Mouse (Mus musculus) hindbrain, embryonic 14.5 days (tissue): Measurements from ENCODE around the gene Ppfia1. TPM values are rescaled to one million over a fixed set of nuclear protein-coding genes. Genes with fewer than 3 reads are reported as not detected.
A peak's percentile ranks its signal among the peaks of the same experiment; 100 is the strongest.

Source experiments
- ATAC-seq: fragments of 200-750 bp; cut with Nextera tagmentation; 2 replicates; pipeline ENCODE4 v1.8.0; 2017; ENCODE audit warnings: moderate number of reproducible peaks, mild to moderate bottlenecking, moderate TSS enrichment, moderate library complexity; ENCODE audit not compliant: low FRiP score
- DNase-seq: peaks from one replicate; pipeline ENCODE4 v3.0.0-alpha.2; 2015; ENCODE audit warnings: low spot score
- H3K27ac ChIP-seq: fragments of 300-500 bp; sonication (generic); 2 replicates; pipeline ENCODE4 v1.5.1; 2014; ENCODE audit warnings: mild to moderate bottlenecking, moderate library complexity
- H3K27me3 ChIP-seq: fragments of 300-500 bp; sonication (generic); 2 replicates; pipeline ENCODE4 v1.6.1; 2014; ENCODE audit warnings: mild to moderate bottlenecking, low read length, mixed read lengths; ENCODE audit not compliant: control insufficient read depth, insufficient read depth
- H3K36me3 ChIP-seq: fragments of 300-500 bp; sonication (generic); replicated peaks from 2 replicates; pipeline ENCODE4 v1.6.1; 2014; ENCODE audit not compliant: control insufficient read depth, insufficient read depth
- H3K4me1 ChIP-seq: fragments of 300-500 bp; sonication (generic); replicated peaks from 2 replicates; pipeline ENCODE4 v1.6.1; 2014; ENCODE audit warnings: antibody characterized with exemption, low read length, mixed read lengths; ENCODE audit not compliant: control insufficient read depth, insufficient read depth
- H3K4me2 ChIP-seq: fragments of 300-500 bp; sonication (generic); replicated peaks from 2 replicates; pipeline ENCODE4 v1.6.1; 2014; ENCODE audit warnings: mild to moderate bottlenecking, moderate library complexity
- H3K4me3 ChIP-seq: fragments of 300-500 bp; sonication (generic); replicated peaks from 2 replicates; pipeline ENCODE4 v1.5.1; 2014; ENCODE audit warnings: mild to moderate bottlenecking, low read length
- H3K9ac ChIP-seq: fragments of 300-500 bp; sonication (generic); 2 replicates; pipeline ENCODE4 v1.6.1; 2014
- H3K9me3 ChIP-seq: fragments of 300-500 bp; sonication (generic); 2 replicates; pipeline ENCODE4 v1.6.1; 2016; ENCODE audit warnings: low read length; ENCODE audit not compliant: control insufficient read depth
- WGBS: fragments of 180-500 bp; shearing (Covaris S2); extraction: QIAGEN DNeasy Blood & Tissue Kit; methylation state at CpG from one replicate; pipeline ENCODE4 v1.1.7; 2014; 5-methylcytosine and 5-hydroxymethylcytosine counted together
- polyA plus RNA-seq: library from polyadenylated mRNA; unstranded; fragments of >200 nt; fragmentation: Nextera tagmentation; extraction: Ambion mirVana; gene quantifications from 2 replicates; pipeline ENCODE4 v1.2.1, GENCODE M21; 2014

The Ppfia1 gene
- polyA plus RNA-seq, 1 experiment from 2014 or later, result 26.0 TPM

GRCm38 (mm10) chr7:144479569-144479968 lies 74.0 kb downstream of the Ppfia1 start:
- H3K9ac ChIP-seq, result no peak overlapping the region
- no peak overlapping the region for H3K4me2 ChIP-seq
- no peaks in the 10 kb centered on the region for H3K27me3 ChIP-seq
- DNase-seq, result no peak
- no peaks in the 10 kb centered on the region for H3K4me1 ChIP-seq
- 91% methylated on average over 1 of the region's 1 CpGs for WGBS
- no peak overlapping the region for H3K4me3 ChIP-seq
- H3K9me3 ChIP-seq, result no peaks in the 10 kb centered on the region
- no peak overlapping the region for H3K27ac ChIP-seq
- no peak for ATAC-seq
- H3K36me3 ChIP-seq, result peaks cover 75% of the 10 kb centered on the region

- WGBS, result 95% methylated on average over 3 of the region's 3 CpGs
- Histone ChIP-seq H3K4me2 (no peak overlapping the region), H3K27me3 (no peaks in the 10 kb centered on the region), H3K4me1 (0 out of 2 replicates have a peak, but pooled peaks cover 4% of the 10 kb centered on the region), H3K36me3 (peaks cover 37% of the 10 kb centered on the region), H3K4me3 (no peak overlapping the region), H3K9ac (no peak overlapping the region), H3K27ac (no peak overlapping the region), H3K9me3 (no peaks in the 10 kb centered on the region)
- no peak for DNase-seq
- no peak for ATAC-seq
Observed at GRCm38 (mm10) chr7:144475741-144476140, 77.8 kb downstream of the Ppfia1 start.

- Histone ChIP-seq H3K9me3 (no peaks in the 10 kb centered on the region), H3K9ac (no peak overlapping the region), H3K27ac (no peak overlapping the region), H3K36me3 (peaks cover 15% of the 10 kb centered on the region), H3K4me3 (no peak overlapping the region), H3K4me2 (no peak overlapping the region), H3K27me3 (no peaks in the 10 kb centered on the region), H3K4me1 (peaks cover 18% of the 10 kb centered on the region)
- no peak for ATAC-seq
- no peak for DNase-seq
- 75% methylated on average over 4 of the region's 4 CpGs for WGBS
Observed at GRCm38 (mm10) chr7:144473486-144473885, 80.0 kb downstream of the Ppfia1 start.

- no peaks in the 10 kb centered on the region for H3K9me3 ChIP-seq
- ATAC-seq, result no peak
- peak overlapping the region; percentile 77 for H3K4me2 ChIP-seq
- H3K27ac ChIP-seq, result peak overlapping the region; percentile 76
- H3K4me3 ChIP-seq, result peak overlapping the region; percentile 87
- peaks cover 18% of the 10 kb centered on the region for H3K4me1 ChIP-seq
- H3K9ac ChIP-seq, result peak overlapping the region; percentile 95
- no peak for DNase-seq
- no peaks in the 10 kb centered on the region for H3K27me3 ChIP-seq
- WGBS, result 75% methylated on average over 2 of the region's 2 CpGs
- H3K36me3 ChIP-seq, result peaks cover under 1% of the 10 kb centered on the region; the same call in 1 of the 2 replicates
Observed at GRCm38 (mm10) chr7:144471103-144471502, 82.4 kb downstream of the Ppfia1 start.

GRCm38 (mm10) chr7:144470545-144471059 lies 82.9 kb downstream of the Ppfia1 start, which contains the start of gene Cttn:
Gene Cttn, minus strand, starts transcription at chr7:144471009.
- peak within 1 kb of the TSS; percentile 76 for H3K27ac ChIP-seq
- H3K9me3 ChIP-seq, result no peaks in the 10 kb centered on the region
- peaks cover 18% of the 10 kb centered on the region for H3K4me1 ChIP-seq
- H3K4me3 ChIP-seq, result peak within 1 kb of the TSS; percentile 87
- DNase-seq, result peak; percentile 90
- peak within 1 kb of the TSS; percentile 77 for H3K4me2 ChIP-seq
- peak; percentile 97 for ATAC-seq
- H3K36me3 ChIP-seq, result peaks cover 5% of the 10 kb centered on the region
- 1% methylated on average over 30 of the region's 30 CpGs for WGBS
- no peaks in the 10 kb centered on the region for H3K27me3 ChIP-seq
- peak within 1 kb of the TSS; percentile 95 for H3K9ac ChIP-seq

GRCm38 (mm10) chr7:144469908-144470544 lies 83.5 kb downstream of the Ppfia1 start:
- Histone ChIP-seq H3K27me3 (no peaks in the 10 kb centered on the region), H3K9ac (peak overlapping the region; percentile 95), H3K27ac (peak overlapping the region; percentile 46; the same call in 1 of the 2 replicates), H3K4me2 (peak overlapping the region; percentile 77), H3K36me3 (peaks cover 11% of the 10 kb centered on the region), H3K4me1 (peaks cover 18% of the 10 kb centered on the region), H3K4me3 (peak overlapping the region; percentile 87), H3K9me3 (no peaks in the 10 kb centered on the region)
- 3% methylated on average over 31 of the region's 31 CpGs for WGBS
- no peak for DNase-seq
- ATAC-seq, result peak; percentile 34

- Histone ChIP-seq H3K27me3 (no peaks in the 10 kb centered on the region), H3K27ac (no peak overlapping the region), H3K36me3 (peaks cover 19% of the 10 kb centered on the region), H3K9me3 (no peaks in the 10 kb centered on the region), H3K4me3 (peak overlapping the region; percentile 87), H3K9ac (peak overlapping the region; percentile 95), H3K4me2 (peak overlapping the region; percentile 77), H3K4me1 (peaks cover 18% of the 10 kb centered on the region)
- ATAC-seq (no peak), DNase-seq (no peak)
- WGBS, result 20% methylated on average over 4 of the region's 4 CpGs
Observed at GRCm38 (mm10) chr7:144469181-144469641, 84.3 kb downstream of the Ppfia1 start.

- Histone ChIP-seq H3K9ac (no peak overlapping the region), H3K36me3 (peaks cover 24% of the 10 kb centered on the region), H3K4me3 (0 out of 2 replicates have a peak overlapping the region, but pooled peaks have one; percentile 87), H3K4me1 (peaks cover 18% of the 10 kb centered on the region), H3K27ac (no peak overlapping the region), H3K27me3 (no peaks in the 10 kb centered on the region), H3K9me3 (no peaks in the 10 kb centered on the region), H3K4me2 (peak overlapping the region; percentile 77)
- no peak for ATAC-seq
- no peak for DNase-seq
- 89% methylated on average over 5 of the region's 5 CpGs for WGBS
Observed at GRCm38 (mm10) chr7:144468741-144469140, 84.8 kb downstream of the Ppfia1 start.

- H3K9me3 ChIP-seq, result no peaks in the 10 kb centered on the region
- H3K9ac ChIP-seq, result no peak overlapping the region
- peaks cover 84% of the 10 kb centered on the region for H3K36me3 ChIP-seq
- DNase-seq (no peak), ATAC-seq (no peak)
- WGBS, result 97% methylated on average over 7 of the region's 7 CpGs
- H3K27me3 ChIP-seq, result no peaks in the 10 kb centered on the region
- no peak overlapping the region for H3K27ac ChIP-seq
- H3K4me2 ChIP-seq, result no peak overlapping the region
- no peaks in the 10 kb centered on the region for H3K4me1 ChIP-seq
- no peak overlapping the region for H3K4me3 ChIP-seq
Observed at GRCm38 (mm10) chr7:144462577-144462976, 91.0 kb downstream of the Ppfia1 start.
